Mouse (Mus musculus) erythroid progenitor cell, adult 5-6 weeks (primary cell): ENCODE data around the gene Elavl4. TPM values are rescaled to one million over a fixed set of nuclear protein-coding genes. Genes with fewer than 3 reads are reported as not detected.

Source experiments
- ATAC-seq: replicated peaks from 2 replicates; pipeline ENCODE4 v1.8.0; 2016; ENCODE audit warnings: moderate number of reproducible peaks, mild to moderate bottlenecking, moderate TSS enrichment, inconsistent platforms; ENCODE audit not compliant: poor library complexity, low FRiP score, severe bottlenecking
- total RNA-seq, 2 experiments: library from RNA; stranded (forward) in 1 of 2; stranded (reverse) in 1 of 2; fragments of 150-400 nt in 1 of 2; fragments of 186-747, 209-891 nt in 1 of 2; gene quantifications; 2 replicates each; pipeline versions ENCODE4 v1.2.3 to v1.2.4; 2015 to 2017; ENCODE audit warnings: low replicate concordance in 2 of 2

Elavl4 gene
- total RNA-seq (2015; ENCODE audit: low replicate concordance) (not detected in 2 replicates), total RNA-seq (2017; ENCODE audit: low replicate concordance) (not detected in 2 replicates)

- no peak for ATAC-seq
These were observed at the start of gene Elavl4 for GRCm38 (mm10) chr4:110351178-110352000. Gene Elavl4 (minus strand): TSS chr4:110351909.

GRCm38 (mm10) chr4:110397618-110398045, 45.9 kb upstream of the Elavl4 start, which contains the start of gene Agbl4:
Gene Agbl4 (plus strand): TSS chr4:110397661.
- no peak for ATAC-seq

DNA sequence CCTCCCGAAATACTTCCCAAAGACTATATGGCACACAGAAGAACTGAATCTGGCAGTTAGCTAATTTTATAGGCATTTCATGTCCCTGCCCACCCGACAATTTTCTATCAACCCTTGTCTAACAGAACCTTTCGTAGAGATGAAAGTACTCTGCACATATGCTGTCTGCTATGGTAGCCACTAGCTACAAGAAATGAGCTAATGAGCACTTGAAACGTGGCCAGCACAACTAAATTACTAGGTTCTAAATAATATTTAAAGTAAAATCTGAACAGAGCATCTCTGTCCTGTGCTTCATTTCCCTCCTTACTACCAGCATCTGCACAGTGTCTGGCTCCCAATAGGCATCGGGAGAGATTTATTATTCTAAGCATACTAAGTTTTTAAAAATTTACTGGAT, 44.5 kb upstream of the Elavl4 start:
- ATAC-seq = no peak

DNA sequence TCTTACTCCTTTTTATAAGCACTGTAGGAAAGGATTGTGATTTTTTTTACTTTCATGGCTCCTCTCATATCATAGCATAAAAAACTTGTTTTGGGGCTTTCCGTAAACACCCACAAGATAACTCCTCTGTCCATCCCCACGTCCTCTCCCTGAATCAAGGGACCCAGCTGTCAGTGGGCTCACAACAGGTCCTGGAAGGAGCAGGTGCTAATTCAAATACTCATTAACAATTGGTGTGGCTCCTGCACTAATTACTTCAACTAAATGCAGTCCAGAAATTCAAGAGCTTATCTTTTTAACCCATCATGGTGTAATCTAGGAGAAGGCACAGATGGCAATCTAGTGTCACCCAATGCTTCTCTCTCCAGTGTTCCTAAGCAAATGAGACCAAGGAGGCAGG, 8.9 kb upstream of the Elavl4 start:
- no peak for ATAC-seq

GRCm38 (mm10) chr4:110352001-110352369, 276 bp upstream of the Elavl4 start:
- ATAC-seq = no peak

DNA sequence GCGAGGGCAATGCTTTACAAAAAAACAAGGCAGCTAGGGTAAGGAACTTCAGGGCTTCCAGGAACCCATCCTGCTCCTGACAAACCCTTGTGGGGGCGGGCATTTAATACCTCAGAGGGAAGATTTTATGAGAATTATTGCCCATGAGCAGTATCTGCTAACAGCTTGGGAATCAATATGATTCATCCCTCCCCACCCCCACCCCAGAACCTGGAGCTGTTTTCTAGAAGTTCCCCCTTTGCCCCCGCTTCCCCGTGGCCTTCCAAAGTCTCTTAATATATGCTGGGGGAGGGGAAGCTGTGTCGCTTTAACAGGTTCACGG, 892 bp downstream of the Elavl4 start:
- no peak for ATAC-seq

GRCm38 (mm10) chr4:110323912-110324311, 27.8 kb downstream of the Elavl4 start:
- ATAC-seq = no peak

- no peak for ATAC-seq
These were observed 39.6 kb downstream of the Elavl4 start for GRCm38 (mm10) chr4:110312126-110312525.

DNA sequence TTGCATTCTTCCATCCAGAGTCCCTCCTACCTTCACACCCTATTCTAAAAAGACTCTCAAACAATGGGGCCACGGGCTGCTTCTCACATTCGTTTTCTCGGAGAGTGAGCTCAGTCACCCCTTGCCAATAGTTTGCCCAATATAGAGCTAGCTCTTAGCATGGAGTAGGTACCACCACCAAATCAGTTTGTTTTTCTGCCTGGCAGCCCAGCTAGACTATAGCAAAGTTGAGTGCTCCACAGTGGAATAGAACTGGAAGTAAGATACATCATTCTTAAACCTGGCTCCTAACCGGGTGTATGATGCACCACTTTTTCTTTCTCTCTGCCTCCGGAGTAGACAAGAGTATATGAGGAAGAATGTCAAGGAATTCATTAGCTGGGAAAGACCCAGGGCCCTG, 44.7 kb downstream of the Elavl4 start:
- ATAC-seq = no peak

GRCm38 (mm10) chr4:110306559-110306958, 45.1 kb downstream of the Elavl4 start:
- no peak for ATAC-seq

DNA sequence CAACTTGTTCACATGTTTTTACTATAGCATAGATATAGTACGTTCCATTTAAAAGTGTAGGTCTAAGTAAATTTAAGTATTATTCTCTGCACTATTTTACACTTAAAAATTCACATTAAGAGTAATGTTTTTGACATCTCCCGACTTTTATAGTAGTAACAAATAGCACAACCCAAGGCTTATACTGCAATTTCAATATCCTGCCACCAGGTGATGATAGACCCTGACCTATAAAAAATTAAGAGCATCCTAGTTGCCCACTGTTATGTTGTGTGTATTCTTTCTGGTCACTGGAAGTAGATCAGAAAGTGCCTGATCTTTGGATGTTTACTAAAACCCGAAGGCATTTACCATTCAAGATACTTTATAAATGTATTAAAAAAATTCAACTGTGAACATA, 55.9 kb downstream of the Elavl4 start:
- no peak for ATAC-seq

DNA sequence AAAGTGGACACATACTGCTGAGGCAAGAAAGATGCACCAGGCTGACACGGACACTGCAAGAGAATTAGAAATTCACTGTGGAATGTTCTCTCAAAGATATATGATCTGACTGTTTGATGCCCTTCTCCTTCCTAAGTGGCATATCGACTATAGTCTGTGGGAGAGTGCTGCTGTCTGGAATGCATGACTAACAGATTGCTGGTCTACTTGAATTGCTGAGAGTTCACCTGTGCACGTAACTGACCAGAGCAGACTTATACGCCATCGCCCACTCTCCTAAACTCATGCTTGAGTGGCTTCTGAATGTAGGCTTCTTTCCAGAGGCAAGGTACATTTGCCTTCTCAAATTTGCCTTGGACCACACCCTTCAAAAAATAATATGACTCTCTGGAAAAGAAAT, 58.5 kb downstream of the Elavl4 start:
- ATAC-seq = no peak

DNA sequence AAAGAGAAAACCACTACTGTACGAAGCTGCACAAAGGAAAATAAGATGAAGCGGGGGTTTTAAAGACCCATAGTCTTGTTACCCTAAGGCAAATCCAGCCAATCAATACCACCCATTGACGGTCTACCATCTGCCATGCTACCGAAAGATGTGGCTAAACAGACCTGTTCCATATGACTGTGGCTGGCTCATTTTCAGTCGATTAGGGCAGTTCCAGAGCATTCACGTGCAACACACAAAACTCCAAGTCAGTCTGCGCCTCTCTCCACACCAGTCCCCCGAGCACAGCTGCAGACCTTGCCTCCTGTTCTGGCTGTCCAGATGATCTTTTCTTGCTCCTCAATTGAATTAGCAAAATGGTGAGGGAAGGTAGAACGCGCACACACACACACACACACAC, 59.2 kb downstream of the Elavl4 start:
- ATAC-seq = no peak

DNA sequence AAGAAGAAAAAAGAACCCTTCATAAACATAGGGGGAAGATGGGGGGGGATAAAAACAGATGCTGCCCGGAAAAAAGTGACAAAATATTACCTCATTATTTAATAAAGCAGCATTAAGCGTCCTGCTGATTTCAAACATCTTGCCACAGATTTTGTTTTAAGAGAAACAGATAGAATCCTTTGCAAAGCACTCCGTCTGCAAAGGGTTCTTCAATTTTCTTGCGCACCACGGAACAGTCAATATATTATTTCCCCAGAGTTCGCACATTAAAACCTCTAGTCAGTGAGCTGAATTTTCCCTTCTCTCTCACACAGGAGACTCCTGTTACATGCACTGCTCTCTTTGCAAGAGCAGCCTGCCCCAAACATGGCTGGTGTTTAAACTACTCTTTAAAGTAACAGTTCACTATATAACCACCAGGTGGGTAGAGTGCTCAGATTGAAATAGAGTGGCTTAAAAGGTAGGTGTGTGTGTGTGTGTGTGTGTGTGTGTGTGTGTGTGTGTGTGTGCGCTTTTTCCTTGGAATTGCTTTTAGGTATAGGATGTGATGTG, 61.1 kb downstream of the Elavl4 start:
- ATAC-seq = no peak

GRCm38 (mm10) chr4:110290056-110290455, 61.7 kb downstream of the Elavl4 start:
- ATAC-seq = no peak

- ATAC-seq = no peak
These were observed 64.2 kb downstream of the Elavl4 start for GRCm38 (mm10) chr4:110287412-110288067.

GRCm38 (mm10) chr4:110286841-110287240, 64.9 kb downstream of the Elavl4 start:
- no peak for ATAC-seq

DNA sequence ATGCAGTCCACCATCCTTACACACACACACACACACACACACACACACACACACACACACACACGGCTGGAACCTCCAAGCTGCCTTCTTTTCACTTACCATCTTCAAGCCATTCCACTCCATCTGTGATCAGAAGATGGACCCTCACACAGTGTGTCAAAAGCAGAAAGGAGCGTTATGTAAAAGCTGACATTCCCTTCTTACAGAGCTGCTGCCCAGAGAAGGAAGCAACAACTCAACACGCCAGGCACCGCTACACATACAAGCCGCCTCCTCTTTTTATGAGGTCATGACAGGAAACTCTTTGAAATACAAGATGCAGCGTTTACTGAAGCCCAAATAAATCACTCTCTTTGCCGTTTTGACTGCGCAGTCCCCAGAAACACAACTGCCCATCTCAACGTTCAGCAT, 65.3 kb downstream of the Elavl4 start:
- no peak for ATAC-seq

GRCm38 (mm10) chr4:110285346-110286330, 66.1 kb downstream of the Elavl4 start:
- ATAC-seq = no peak

- no peak for ATAC-seq
These were observed 67.3 kb downstream of the Elavl4 start for GRCm38 (mm10) chr4:110284446-110284845.
